Mouse (Mus musculus) thymus, postnatal 10 days (tissue): Measurements from ENCODE around the gene Vmn2r95.
"Not testable (repeated sequence)": the region's sequence is repeated elsewhere in the genome, so short reads cannot be mapped to it uniquely, and the experiment has no call there.

ENCODE experiments used
- DNase-seq, 2 experiments: peaks; one replicate each; pipeline ENCODE4 v3.0.0; 2021; ENCODE audit warnings: low spot score in 2 of 2

Vmn2r95 gene

GRCm38 (mm10) chr17:18423778-18424177 is at the start of gene Vmn2r95:
Gene Vmn2r95, plus strand, starts transcription at chr17:18424078.
- DNase-seq, result no peak

DNA sequence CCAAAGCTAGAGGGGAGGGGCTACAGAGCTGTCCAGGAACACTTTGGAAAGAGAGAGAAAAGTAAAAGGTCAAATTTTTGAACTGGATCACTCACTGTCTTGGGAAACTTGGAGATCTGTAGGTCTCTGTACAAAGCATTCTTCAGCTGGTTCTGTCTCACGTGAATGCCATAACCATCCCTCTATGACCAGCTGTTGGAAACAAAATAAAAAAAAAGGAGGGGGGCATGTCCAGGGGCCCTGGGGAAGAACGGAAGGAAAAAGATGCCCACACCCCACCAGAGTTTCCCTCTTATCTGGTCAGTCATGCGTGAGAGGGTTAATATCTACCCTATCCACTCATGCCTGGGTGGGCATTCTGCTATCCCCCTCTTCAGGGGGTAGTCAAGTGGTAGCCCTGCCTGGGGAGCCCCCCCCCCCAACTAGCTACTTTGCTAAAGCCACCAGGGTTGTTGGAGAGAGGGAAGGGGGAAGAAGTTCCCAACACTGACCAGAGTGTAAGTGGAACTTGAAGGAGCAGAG is 31.8 kb downstream of the Vmn2r95 start:
- DNase-seq, result no peak

DNA sequence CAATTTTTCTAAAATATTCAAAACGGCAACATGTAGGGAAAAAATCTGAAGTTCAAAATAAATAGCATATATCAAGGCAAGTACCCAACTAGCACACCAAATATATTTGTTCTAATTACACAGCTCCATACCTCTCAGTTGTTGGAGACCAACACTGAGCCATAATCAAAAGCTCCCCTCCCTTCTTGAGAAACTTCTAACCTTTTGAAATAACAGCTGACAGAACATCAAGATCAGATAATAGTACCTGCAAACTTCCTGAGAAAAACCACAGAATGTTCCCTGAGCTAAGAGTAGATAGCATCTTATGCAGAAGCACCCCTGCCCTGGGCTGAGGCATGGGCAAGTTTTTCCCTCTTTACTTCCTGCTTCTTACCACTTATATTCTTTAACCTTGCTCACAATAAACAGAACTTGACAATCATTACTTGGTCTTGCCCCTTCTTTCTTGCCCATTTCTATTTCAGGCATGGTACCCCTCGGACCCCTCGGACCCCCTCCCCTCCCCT is 34.3 kb downstream of the Vmn2r95 start:
- not testable (repeated sequence) for DNase-seq

- DNase-seq, result no peak
These were observed 38.8 kb downstream of the Vmn2r95 start for GRCm38 (mm10) chr17:18462695-18463094.

DNA sequence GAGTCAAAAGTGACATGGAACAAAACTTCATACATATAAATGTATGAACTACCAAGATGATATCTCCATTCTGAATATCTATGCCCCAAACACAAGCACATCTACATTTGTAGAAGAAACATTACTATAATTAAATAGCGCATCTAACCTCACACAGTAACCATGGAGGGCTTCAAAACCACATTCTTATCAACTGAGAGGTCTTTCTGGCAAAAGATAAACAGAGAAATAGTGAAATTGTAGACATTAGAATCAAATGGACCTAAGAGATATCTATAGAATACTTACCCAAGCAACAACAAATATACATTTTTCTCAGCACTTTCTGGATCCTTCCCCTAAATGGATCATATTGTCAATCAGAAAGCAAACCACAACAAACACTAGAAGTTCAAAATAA is 56.0 kb downstream of the Vmn2r95 start:
- DNase-seq, result no peak
